Mouse (Mus musculus): ENCODE data around the gene A730071L15Rik. TPM values are rescaled to one million over a fixed set of nuclear protein-coding genes. Genes with fewer than 3 reads are reported as not detected.
A peak's percentile ranks its signal among the peaks of the same experiment; 100 is the strongest.

The A730071L15Rik gene
- polyA plus RNA-seq, 1 experiment from 2014 or later, result 0.41 TPM

DNA sequence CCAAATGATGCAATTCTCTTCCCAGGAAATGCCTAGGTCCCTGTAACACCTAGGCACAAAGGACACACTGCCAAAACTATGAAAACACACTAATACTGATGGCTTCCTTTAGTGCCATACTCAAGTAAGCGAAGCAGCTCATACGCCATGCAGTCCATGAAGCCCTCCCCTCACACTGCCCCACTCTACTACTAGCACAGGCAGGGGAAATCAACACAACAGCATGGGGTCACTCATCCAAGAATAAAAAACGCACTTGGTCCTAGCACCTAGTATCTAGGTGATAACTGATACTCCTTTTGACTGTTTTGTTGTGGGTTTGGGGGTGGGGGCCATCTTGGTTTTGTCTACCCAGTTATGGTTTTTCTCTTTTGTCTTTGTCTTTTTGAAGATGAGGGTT is 12.4 kb upstream of the A730071L15Rik start:
- Histone ChIP-seq H3K4me1 (peaks cover 18% of the 10 kb centered on the region), H3K4me2 (replicated peaks) (no peak overlapping the region), H3K4me3 (no peak overlapping the region), H3K27ac (no peak overlapping the region), H3K9ac (no peak overlapping the region), H3K9me3 (replicated peaks) (no peaks in the 10 kb centered on the region), H3K27me3 (no peaks in the 10 kb centered on the region), H3K36me3 (peaks cover 15% of the 10 kb centered on the region; the same call in 1 of the 2 replicates)
- 89% methylated on average over 3 of the region's 3 CpGs for WGBS
- peak; percentile 43; the same call in 1 of the 2 replicates for ATAC-seq (ENCODE audit: low FRiP score)

DNA sequence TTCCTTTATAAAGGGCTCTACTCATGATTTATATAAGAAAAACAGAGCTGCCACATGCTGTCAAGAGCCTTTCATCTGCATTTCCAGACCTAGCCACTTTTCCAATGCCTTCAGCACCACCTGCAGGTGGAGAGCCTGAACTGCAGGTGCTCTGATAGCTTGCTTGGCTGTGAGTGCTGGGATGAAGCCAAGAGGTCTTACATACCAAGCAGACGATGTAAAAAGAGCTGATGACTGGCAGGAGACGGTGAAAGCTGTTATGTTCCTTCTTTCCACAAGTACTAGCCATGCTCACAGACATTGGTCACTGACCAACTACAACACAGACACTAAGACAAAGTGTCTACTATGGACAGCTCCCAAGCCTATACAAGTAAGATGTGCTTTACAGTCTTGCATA is 12.0 kb upstream of the A730071L15Rik start:
- Histone ChIP-seq H3K9ac (no peak overlapping the region), H3K4me1 (peaks cover 16% of the 10 kb centered on the region), H3K4me3 (no peak overlapping the region), H3K4me2 (replicated peaks) (no peak overlapping the region), H3K27me3 (no peaks in the 10 kb centered on the region), H3K36me3 (peaks cover 19% of the 10 kb centered on the region), H3K27ac (no peak overlapping the region), H3K9me3 (replicated peaks) (no peaks in the 10 kb centered on the region)
- ATAC-seq (ENCODE audit: low FRiP score), result peak; percentile 48; the same call in 1 of the 2 replicates
- WGBS, result 26% methylated on average over 2 of the region's 2 CpGs

- Histone ChIP-seq H3K4me1 (peaks cover 26% of the 10 kb centered on the region), H3K4me3 (no peak overlapping the region), H3K27me3 (no peaks in the 10 kb centered on the region), H3K9ac (no peak overlapping the region), H3K9me3 (replicated peaks) (no peaks in the 10 kb centered on the region), H3K4me2 (replicated peaks) (no peak overlapping the region), H3K36me3 (peaks cover 13% of the 10 kb centered on the region), H3K27ac (no peak overlapping the region)
- WGBS, result 94% methylated on average over 8 of the region's 8 CpGs
- no peak for ATAC-seq (ENCODE audit: low FRiP score)
These were observed 3.0 kb upstream of the A730071L15Rik start for GRCm38 (mm10) chr11:6196780-6197179.

GRCm38 (mm10) chr11:6198449-6198848 is 1.4 kb upstream of the A730071L15Rik start:
- H3K4me2 ChIP-seq (replicated peaks), result peak overlapping the region; percentile 94
- no peaks in the 10 kb centered on the region for H3K9me3 ChIP-seq (replicated peaks)
- no peaks in the 10 kb centered on the region for H3K36me3 ChIP-seq
- no peaks in the 10 kb centered on the region for H3K27me3 ChIP-seq
- H3K27ac ChIP-seq, result no peak overlapping the region
- H3K9ac ChIP-seq, result no peak overlapping the region
- peaks cover 26% of the 10 kb centered on the region for H3K4me1 ChIP-seq
- WGBS, result 92% methylated on average over 4 of the region's 4 CpGs
- H3K4me3 ChIP-seq, result peak overlapping the region; percentile 99; the same call in 1 of the 2 replicates
- no peak for ATAC-seq (ENCODE audit: low FRiP score)

DNA sequence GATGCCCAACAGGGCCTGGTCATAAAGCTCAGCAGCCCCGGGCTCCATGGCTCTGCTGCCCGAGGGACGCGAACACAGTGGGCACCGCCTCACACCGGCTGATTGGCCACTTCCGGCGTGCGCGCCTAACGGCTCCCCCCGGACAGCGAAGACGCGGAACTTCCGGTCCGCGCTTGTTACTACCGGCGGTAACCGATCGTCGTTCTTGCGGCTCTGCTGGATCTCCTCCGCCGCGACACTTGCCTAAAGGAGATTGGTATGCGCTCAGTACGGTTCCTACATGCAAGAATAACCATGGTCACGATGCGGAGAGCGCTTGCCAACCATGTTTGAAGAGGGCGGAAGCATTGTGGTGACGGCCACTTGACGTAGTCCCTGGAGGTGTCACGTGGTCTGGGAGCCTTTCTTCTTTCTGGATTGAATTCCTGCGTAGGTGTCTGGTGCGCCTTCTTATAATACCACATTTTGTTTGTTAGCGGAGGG is 299 bp downstream of the A730071L15Rik start, which contains the start of gene Nudcd3:
Gene Nudcd3 (minus strand): TSS at position 329 of the 483 bp plus-strand sequence.
- Histone ChIP-seq H3K4me2 (replicated peaks) (peak within 1 kb of the TSS; percentile 94), H3K9me3 (replicated peaks) (no peaks in the 10 kb centered on the region), H3K4me1 (peaks cover 26% of the 10 kb centered on the region), H3K9ac (peak within 1 kb of the TSS; percentile 96), H3K36me3 (no peaks in the 10 kb centered on the region), H3K4me3 (peak within 1 kb of the TSS; percentile 99), H3K27ac (peak within 1 kb of the TSS; percentile 94), H3K27me3 (no peaks in the 10 kb centered on the region)
- WGBS, result under 1% methylated on average over 39 of the region's 39 CpGs
- ATAC-seq (ENCODE audit: low FRiP score), result peak; percentile 97

DNA sequence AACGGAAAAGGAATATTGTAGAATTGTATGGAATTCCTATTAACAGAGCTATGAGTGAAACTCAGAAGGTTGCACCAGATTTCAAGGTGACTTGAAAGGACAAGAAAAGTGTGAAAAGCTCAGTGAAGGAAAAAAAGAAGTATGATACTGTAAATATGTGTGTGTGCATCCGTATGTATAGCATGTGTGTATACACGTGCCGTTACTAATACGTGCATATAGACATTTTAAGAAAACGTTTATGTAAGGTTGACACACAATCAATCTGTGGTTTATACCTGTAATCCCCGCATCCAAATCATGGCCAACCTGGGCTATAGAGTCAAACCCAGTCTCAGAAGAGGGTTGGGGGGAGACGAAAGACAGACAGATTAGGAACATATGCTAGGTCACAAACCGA is 741 bp downstream of the A730071L15Rik start:
- ATAC-seq (ENCODE audit: low FRiP score), result peak; percentile 12; the same call in 1 of the 2 replicates
- Histone ChIP-seq H3K9me3 (replicated peaks) (no peaks in the 10 kb centered on the region), H3K4me2 (replicated peaks) (peak overlapping the region; percentile 94), H3K36me3 (no peaks in the 10 kb centered on the region), H3K27ac (peak overlapping the region; percentile 94), H3K4me1 (peaks cover 26% of the 10 kb centered on the region), H3K4me3 (peak overlapping the region; percentile 99), H3K9ac (peak overlapping the region; percentile 96), H3K27me3 (no peaks in the 10 kb centered on the region)
- WGBS, result 28% methylated on average over 9 of the region's 9 CpGs

DNA sequence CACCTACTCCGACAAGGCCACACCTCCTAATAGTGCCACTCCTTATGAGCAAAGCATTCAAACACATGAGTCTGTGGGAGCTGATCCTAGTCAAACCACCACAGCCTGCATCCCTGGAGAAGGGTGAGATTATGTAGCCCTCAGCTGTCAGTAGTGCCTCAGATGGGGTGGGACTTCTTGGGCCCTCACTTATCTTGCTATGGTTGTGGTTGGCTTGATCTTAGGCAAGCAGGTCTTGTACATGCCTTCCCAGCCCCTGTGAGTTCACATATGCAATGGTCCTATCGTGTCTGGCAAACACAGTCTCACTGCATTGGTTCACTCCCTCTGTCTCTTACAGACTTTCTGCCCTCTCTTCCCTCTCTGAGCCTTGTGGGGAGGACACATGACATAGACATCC is 7.3 kb downstream of the A730071L15Rik start:
- no peak for ATAC-seq (ENCODE audit: low FRiP score)
- H3K4me3 ChIP-seq, result no peak overlapping the region
- no peak overlapping the region for H3K27ac ChIP-seq
- no peak overlapping the region for H3K4me2 ChIP-seq (replicated peaks)
- no peaks in the 10 kb centered on the region for H3K4me1 ChIP-seq
- WGBS, result 86% methylated on average over 2 of the region's 2 CpGs
- peaks cover 8% of the 10 kb centered on the region; the same call in 1 of the 2 replicates for H3K9me3 ChIP-seq (replicated peaks)
- 0 out of 2 replicates have a peak, but pooled peaks cover 2% of the 10 kb centered on the region for H3K27me3 ChIP-seq
- H3K9ac ChIP-seq, result no peak overlapping the region
- H3K36me3 ChIP-seq, result no peaks in the 10 kb centered on the region

GRCm38 (mm10) chr11:6208158-6208557 is 8.3 kb downstream of the A730071L15Rik start:
- Histone ChIP-seq H3K4me2 (replicated peaks) (no peak overlapping the region), H3K27me3 (0 out of 2 replicates have a peak, but pooled peaks cover 2% of the 10 kb centered on the region), H3K27ac (no peak overlapping the region), H3K9ac (no peak overlapping the region), H3K9me3 (replicated peaks) (peaks cover 8% of the 10 kb centered on the region; the same call in 1 of the 2 replicates), H3K4me3 (no peak overlapping the region), H3K4me1 (no peaks in the 10 kb centered on the region), H3K36me3 (no peaks in the 10 kb centered on the region)
- WGBS, result 94% methylated on average over 1 of the region's 1 CpGs
- ATAC-seq (ENCODE audit: low FRiP score), result no peak

DNA sequence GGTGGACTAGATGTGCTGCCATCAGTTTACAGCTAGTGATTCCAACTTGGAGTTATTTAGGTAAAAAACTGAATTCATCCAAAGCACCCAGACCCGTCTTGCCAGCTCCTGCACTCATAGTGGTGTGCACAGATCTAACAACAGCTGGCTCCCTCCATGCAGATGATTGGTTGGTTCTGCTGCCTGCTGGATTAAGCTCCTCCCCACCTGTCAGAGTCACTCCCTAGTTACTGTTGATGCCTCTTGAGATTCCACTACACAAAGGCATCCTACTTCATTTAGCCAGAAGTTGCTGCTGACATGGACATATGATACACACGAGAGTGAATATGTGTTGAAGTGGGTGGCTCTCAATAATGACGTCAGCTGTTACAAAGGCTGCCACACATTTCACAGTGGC is 17.0 kb downstream of the A730071L15Rik start:
- no peak overlapping the region for H3K4me2 ChIP-seq (replicated peaks)
- no peak overlapping the region for H3K27ac ChIP-seq
- H3K4me1 ChIP-seq, result no peaks in the 10 kb centered on the region
- H3K4me3 ChIP-seq, result no peak overlapping the region
- ATAC-seq (ENCODE audit: low FRiP score), result no peak
- no peaks in the 10 kb centered on the region for H3K27me3 ChIP-seq
- no peak overlapping the region for H3K9ac ChIP-seq
- no peaks in the 10 kb centered on the region for H3K9me3 ChIP-seq (replicated peaks)
- no peaks in the 10 kb centered on the region for H3K36me3 ChIP-seq
- 56% methylated on average over 3 of the region's 3 CpGs for WGBS

DNA sequence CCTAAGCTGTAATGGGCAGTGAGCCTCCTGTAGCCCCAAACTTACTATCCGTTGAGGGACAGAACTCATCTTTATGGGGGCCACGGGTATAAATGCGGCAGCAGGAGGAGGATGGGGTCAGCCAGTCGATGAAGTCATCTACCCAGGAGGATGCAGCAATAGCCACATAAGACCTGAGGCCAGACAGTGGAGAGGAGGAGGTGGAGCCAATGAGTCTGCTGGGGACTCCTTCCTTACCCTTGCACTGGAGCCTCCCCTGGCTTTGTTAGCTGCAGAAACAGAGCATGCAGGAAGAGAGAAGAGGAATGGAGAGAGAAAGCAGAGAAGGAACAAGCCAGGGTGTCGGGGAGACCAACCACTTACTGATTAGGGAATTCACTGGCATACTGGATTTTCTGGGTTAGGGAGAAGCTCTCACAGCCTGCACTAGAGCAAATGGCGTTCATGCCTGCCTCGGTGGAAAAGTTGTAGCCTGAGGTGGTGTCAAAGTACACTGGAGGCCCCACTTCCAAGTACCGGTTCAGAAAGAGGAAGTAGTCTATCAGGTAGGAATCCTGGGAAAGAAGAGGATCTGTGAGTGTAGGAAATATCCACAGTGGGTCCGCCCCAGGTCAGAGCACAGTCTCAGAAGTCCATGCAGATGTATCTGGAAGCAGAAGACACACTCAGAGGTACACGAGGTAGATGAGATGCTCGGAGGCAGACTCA is 18.5 kb downstream of the A730071L15Rik start:
- Histone ChIP-seq H3K36me3 (no peaks in the 10 kb centered on the region), H3K4me3 (no peak overlapping the region), H3K27me3 (peaks cover 4% of the 10 kb centered on the region; the same call in 1 of the 2 replicates), H3K27ac (no peak overlapping the region), H3K9me3 (replicated peaks) (no peaks in the 10 kb centered on the region), H3K9ac (no peak overlapping the region), H3K4me1 (no peaks in the 10 kb centered on the region), H3K4me2 (replicated peaks) (no peak overlapping the region)
- ATAC-seq (ENCODE audit: low FRiP score), result no peak
- WGBS, result 89% methylated on average over 11 of the region's 11 CpGs

DNA sequence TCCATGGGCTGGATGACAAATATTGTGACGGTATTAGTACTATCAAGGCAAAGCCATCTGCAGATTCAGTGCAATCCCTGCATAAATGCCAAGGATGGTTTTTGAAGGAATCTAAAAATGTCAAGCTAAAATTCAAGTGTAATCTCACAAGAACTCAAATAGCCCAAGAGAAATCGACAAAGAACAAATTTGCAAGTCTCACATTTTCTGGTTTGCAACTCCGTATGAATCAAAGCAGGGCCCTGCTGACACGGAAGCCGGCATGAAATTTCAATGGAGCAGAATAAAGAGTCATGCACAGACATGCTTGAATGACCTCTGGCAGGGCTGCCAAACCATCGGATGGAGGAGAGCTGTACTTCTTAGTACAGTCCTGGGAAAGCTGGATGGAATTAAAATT is 20.1 kb downstream of the A730071L15Rik start:
- no peaks in the 10 kb centered on the region for H3K36me3 ChIP-seq
- WGBS, result 84% methylated on average over 6 of the region's 6 CpGs

DNA sequence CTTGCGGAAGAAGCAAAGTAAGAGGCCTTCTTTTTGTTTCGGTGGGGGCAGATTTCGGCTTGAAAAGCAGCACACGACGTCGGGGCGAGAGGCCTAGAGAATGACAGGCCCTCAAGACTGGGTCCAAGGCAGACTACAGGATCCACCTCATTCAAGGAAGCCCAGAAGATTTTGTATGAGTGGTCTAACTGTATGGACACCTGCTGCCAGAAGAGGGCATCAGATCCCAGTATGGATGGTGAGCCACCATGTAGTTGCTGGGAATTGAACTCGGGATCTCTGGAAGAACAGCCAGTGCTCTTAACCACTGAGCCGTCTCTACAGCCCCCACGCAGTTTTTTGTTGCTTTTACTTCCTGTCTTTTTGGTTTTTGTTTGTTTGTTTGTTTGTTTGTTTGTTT is 22.4 kb downstream of the A730071L15Rik start:
- H3K9me3 ChIP-seq (replicated peaks), result no peaks in the 10 kb centered on the region
- H3K27ac ChIP-seq, result no peak overlapping the region
- no peaks in the 10 kb centered on the region for H3K4me1 ChIP-seq
- no peak for ATAC-seq (ENCODE audit: low FRiP score)
- H3K36me3 ChIP-seq, result no peaks in the 10 kb centered on the region
- H3K27me3 ChIP-seq, result peaks cover 4% of the 10 kb centered on the region; the same call in 1 of the 2 replicates
- no peak overlapping the region for H3K4me2 ChIP-seq (replicated peaks)
- 96% methylated on average over 10 of the region's 10 CpGs for WGBS
- H3K4me3 ChIP-seq, result no peak overlapping the region
- H3K9ac ChIP-seq, result no peak overlapping the region

More for the DNA sequence above, 20.1 kb downstream of the A730071L15Rik start:
- peaks cover 4% of the 10 kb centered on the region; the same call in 1 of the 2 replicates for H3K27me3 ChIP-seq
- H3K4me2 ChIP-seq (replicated peaks), result no peak overlapping the region
- no peak for ATAC-seq (ENCODE audit: low FRiP score)
- H3K4me3 ChIP-seq, result no peak overlapping the region
- no peaks in the 10 kb centered on the region for H3K4me1 ChIP-seq
- no peaks in the 10 kb centered on the region for H3K9me3 ChIP-seq (replicated peaks)
- H3K9ac ChIP-seq, result no peak overlapping the region
- H3K27ac ChIP-seq, result no peak overlapping the region
